Mouse (Mus musculus) heart, embryonic 15.5 days (tissue): ENCODE results near the gene Srl. TPM values are rescaled to one million over a fixed set of nuclear protein-coding genes. Genes with fewer than 3 reads are reported as not detected.

Source experiments
- ATAC-seq: fragments of 200-750 bp; cut with Nextera tagmentation; replicated peaks from 2 replicates; pipeline ENCODE4 v1.8.0; 2017; ENCODE audit warnings: low read depth, moderate TSS enrichment; ENCODE audit not compliant: insufficient number of reproducible peaks, insufficient read depth, low FRiP score
- H3K27ac ChIP-seq: fragments of 300-500 bp; sonication (generic); 2 replicates; pipeline ENCODE4 v1.5.1; 2015; ENCODE audit warnings: mild to moderate bottlenecking, inconsistent platforms
- H3K27me3 ChIP-seq: fragments of 300-500 bp; sonication (generic); 2 replicates; pipeline ENCODE4 v1.6.1; 2015; ENCODE audit warnings: inconsistent platforms
- H3K36me3 ChIP-seq: fragments of 300-500 bp; sonication (generic); 2 replicates; pipeline ENCODE4 v1.6.1; 2015; ENCODE audit warnings: mild to moderate bottlenecking, inconsistent platforms
- H3K4me1 ChIP-seq: fragments of 300-500 bp; sonication (generic); replicated peaks from 2 replicates; pipeline ENCODE4 v1.6.1; 2015; ENCODE audit warnings: inconsistent platforms
- H3K4me2 ChIP-seq: fragments of 300-500 bp; sonication (generic); 2 replicates; pipeline ENCODE4 v1.6.1; 2015; ENCODE audit warnings: inconsistent platforms, mild to moderate bottlenecking, moderate library complexity
- H3K4me3 ChIP-seq: fragments of 300-500 bp; sonication (generic); 2 replicates; pipeline ENCODE4 v1.5.1; 2015; ENCODE audit warnings: mild to moderate bottlenecking, inconsistent platforms
- H3K9ac ChIP-seq: fragments of 300-500 bp; sonication (generic); 2 replicates; pipeline ENCODE4 v1.6.1; 2015; ENCODE audit warnings: mild to moderate bottlenecking, inconsistent platforms
- H3K9me3 ChIP-seq: fragments of 300-500 bp; sonication (generic); replicated peaks from 2 replicates; pipeline ENCODE4 v1.6.1; 2016; ENCODE audit warnings: inconsistent platforms
- WGBS: fragments of 180-500 bp; shearing (Covaris S2); methylation state at CpG from one replicate; pipeline ENCODE4 v1.1.7; 2015; ENCODE audit warnings: mixed read lengths; 5-methylcytosine and 5-hydroxymethylcytosine counted together
- polyA plus RNA-seq: library from polyadenylated mRNA; unstranded; fragments of >200 nt; fragmentation: Nextera tagmentation; extraction: Ambion mirVana; gene quantifications from 2 replicates; pipeline ENCODE4 v1.2.1, GENCODE M21; 2015

Srl gene
- polyA plus RNA-seq, 1 experiment from 2014 or later: 253 TPM

GRCm38 (mm10) chr16:4464529-4465089 lies 77.0 kb downstream of the Srl start:
- WGBS: 69% methylated on average over 9 of the region's 9 CpGs
- no peaks in the 10 kb centered on the region for H3K27me3 ChIP-seq
- ATAC-seq: no peak

GRCm38 (mm10) chr16:4457927-4458326 lies 83.7 kb downstream of the Srl start:
- no peak overlapping the region for H3K4me3 ChIP-seq
- H3K4me2 ChIP-seq: no peak overlapping the region
- ATAC-seq: no peak
- H3K36me3 ChIP-seq: no peaks in the 10 kb centered on the region
- no peak overlapping the region for H3K9ac ChIP-seq
- 75% methylated on average over 3 of the region's 3 CpGs for WGBS
- H3K27ac ChIP-seq: no peak overlapping the region
- no peaks in the 10 kb centered on the region for H3K27me3 ChIP-seq
- H3K4me1 ChIP-seq: no peaks in the 10 kb centered on the region
- H3K9me3 ChIP-seq: no peaks in the 10 kb centered on the region

More at GRCm38 (mm10) chr16:4464529-4465089, 77.0 kb downstream of the Srl start:
- no peaks in the 10 kb centered on the region for H3K4me1 ChIP-seq
- no peak overlapping the region for H3K9ac ChIP-seq
- H3K4me2 ChIP-seq: no peak overlapping the region
- H3K9me3 ChIP-seq: no peaks in the 10 kb centered on the region
- H3K36me3 ChIP-seq: no peaks in the 10 kb centered on the region
- no peak overlapping the region for H3K27ac ChIP-seq
- H3K4me3 ChIP-seq: no peak overlapping the region

GRCm38 (mm10) chr16:4456391-4456790 lies 85.2 kb downstream of the Srl start:
- ATAC-seq: no peak
- 77% methylated on average over 5 of the region's 5 CpGs for WGBS

GRCm38 (mm10) chr16:4455693-4456092 lies 85.9 kb downstream of the Srl start:
- Histone ChIP-seq H3K27ac (no peak overlapping the region), H3K9me3 (no peaks in the 10 kb centered on the region), H3K4me3 (no peak overlapping the region), H3K4me2 (no peak overlapping the region), H3K9ac (no peak overlapping the region), H3K4me1 (no peaks in the 10 kb centered on the region), H3K27me3 (no peaks in the 10 kb centered on the region), H3K36me3 (no peaks in the 10 kb centered on the region)
- WGBS: 82% methylated on average over 4 of the region's 4 CpGs
- ATAC-seq: no peak

More at GRCm38 (mm10) chr16:4456391-4456790, 85.2 kb downstream of the Srl start:
- Histone ChIP-seq H3K4me2 (no peak overlapping the region), H3K4me3 (no peak overlapping the region), H3K9me3 (no peaks in the 10 kb centered on the region), H3K27me3 (no peaks in the 10 kb centered on the region), H3K4me1 (no peaks in the 10 kb centered on the region), H3K36me3 (no peaks in the 10 kb centered on the region), H3K27ac (no peak overlapping the region), H3K9ac (no peak overlapping the region)

GRCm38 (mm10) chr16:4454563-4454962 lies 87.1 kb downstream of the Srl start:
- Histone ChIP-seq H3K4me2 (no peak overlapping the region), H3K4me3 (no peak overlapping the region), H3K9me3 (no peaks in the 10 kb centered on the region), H3K9ac (no peak overlapping the region), H3K27me3 (no peaks in the 10 kb centered on the region), H3K27ac (no peak overlapping the region), H3K4me1 (no peaks in the 10 kb centered on the region), H3K36me3 (no peaks in the 10 kb centered on the region)
- 80% methylated on average over 7 of the region's 7 CpGs for WGBS
- ATAC-seq: no peak

GRCm38 (mm10) chr16:4449418-4449817 lies 92.2 kb downstream of the Srl start:
- WGBS: 86% methylated on average over 6 of the region's 6 CpGs
- Histone ChIP-seq H3K27me3 (no peaks in the 10 kb centered on the region), H3K36me3 (no peaks in the 10 kb centered on the region), H3K27ac (no peak overlapping the region), H3K9ac (no peak overlapping the region), H3K4me3 (no peak overlapping the region), H3K4me2 (no peak overlapping the region), H3K4me1 (no peaks in the 10 kb centered on the region), H3K9me3 (no peaks in the 10 kb centered on the region)
- ATAC-seq: no peak

- Histone ChIP-seq H3K9ac (no peak overlapping the region), H3K4me2 (no peak overlapping the region), H3K4me1 (no peaks in the 10 kb centered on the region), H3K27me3 (no peaks in the 10 kb centered on the region), H3K27ac (no peak overlapping the region), H3K36me3 (no peaks in the 10 kb centered on the region), H3K4me3 (no peak overlapping the region), H3K9me3 (no peaks in the 10 kb centered on the region)
- 39% methylated on average over 9 of the region's 9 CpGs for WGBS
- ATAC-seq: no peak
These were observed 93.4 kb downstream of the Srl start for GRCm38 (mm10) chr16:4448235-4448634.

- Histone ChIP-seq H3K9me3 (no peaks in the 10 kb centered on the region), H3K4me3 (no peak overlapping the region), H3K27me3 (no peaks in the 10 kb centered on the region), H3K36me3 (no peaks in the 10 kb centered on the region), H3K4me2 (no peak overlapping the region), H3K4me1 (no peaks in the 10 kb centered on the region), H3K9ac (no peak overlapping the region), H3K27ac (no peak overlapping the region)
- no peak for ATAC-seq
- WGBS: 66% methylated on average over 4 of the region's 4 CpGs
These were observed 95.2 kb downstream of the Srl start for GRCm38 (mm10) chr16:4446395-4446794.

GRCm38 (mm10) chr16:4444378-4444777 lies 97.2 kb downstream of the Srl start:
- Histone ChIP-seq H3K27ac (no peak overlapping the region), H3K4me1 (no peaks in the 10 kb centered on the region), H3K4me2 (no peak overlapping the region), H3K36me3 (no peaks in the 10 kb centered on the region), H3K4me3 (no peak overlapping the region), H3K9me3 (no peaks in the 10 kb centered on the region), H3K27me3 (no peaks in the 10 kb centered on the region), H3K9ac (no peak overlapping the region)
- 58% methylated on average over 1 of the region's 1 CpGs for WGBS
- ATAC-seq: no peak

GRCm38 (mm10) chr16:4439302-4440066 lies 102.1 kb downstream of the Srl start:
- 64% methylated on average over 10 of the region's 10 CpGs for WGBS
- Histone ChIP-seq H3K36me3 (no peaks in the 10 kb centered on the region), H3K4me1 (no peaks in the 10 kb centered on the region), H3K27me3 (no peaks in the 10 kb centered on the region), H3K9ac (no peak overlapping the region), H3K4me2 (no peak overlapping the region), H3K27ac (no peak overlapping the region), H3K9me3 (no peaks in the 10 kb centered on the region), H3K4me3 (no peak overlapping the region)
- ATAC-seq: no peak

- no peak overlapping the region for H3K4me2 ChIP-seq
- WGBS: 42% methylated on average over 4 of the region's 4 CpGs
- no peak overlapping the region for H3K9ac ChIP-seq
- ATAC-seq: 0 out of 2 replicates have a peak, but pooled peaks have one; percentile 10
- H3K4me3 ChIP-seq: no peak overlapping the region
- H3K36me3 ChIP-seq: no peaks in the 10 kb centered on the region
- H3K27me3 ChIP-seq: no peaks in the 10 kb centered on the region
- no peaks in the 10 kb centered on the region for H3K4me1 ChIP-seq
- no peaks in the 10 kb centered on the region for H3K9me3 ChIP-seq
- H3K27ac ChIP-seq: no peak overlapping the region
These were observed 104.9 kb downstream of the Srl start for GRCm38 (mm10) chr16:4436738-4437137.

- Histone ChIP-seq H3K9ac (no peak overlapping the region), H3K36me3 (no peaks in the 10 kb centered on the region), H3K9me3 (no peaks in the 10 kb centered on the region), H3K4me1 (no peaks in the 10 kb centered on the region), H3K27ac (no peak overlapping the region), H3K27me3 (no peaks in the 10 kb centered on the region), H3K4me2 (no peak overlapping the region), H3K4me3 (no peak overlapping the region)
- 75% methylated on average over 2 of the region's 2 CpGs for WGBS
- no peak for ATAC-seq
These were observed 106.2 kb downstream of the Srl start for GRCm38 (mm10) chr16:4435371-4435770.
